Mouse (Mus musculus) small intestine, adult 2 months (tissue): ENCODE measurements at regions not wholly inside any gene's neighbourhood (a gene's known extent, or its start where the extent isn't known, plus 50 kb on each side); places are given as distances from the start of the nearest gene placed in this dataset.
"Not testable (repeated sequence)": the region's sequence is repeated elsewhere in the genome, so short reads cannot be mapped to it uniquely, and the experiment has no call there.

Source experiments
- CTCF ChIP-seq: fragments of 200-500 bp; IDR thresholded peaks from 2 replicates; pipeline ENCODE4 v1.5.1; 2012; ENCODE audit warnings: low read depth, mild to moderate bottlenecking, control low read depth, inconsistent platforms, low read length, moderate library complexity, mixed read lengths; ENCODE audit not compliant: insufficient replicate concordance, insufficient read length; ENCODE audit errors: extremely low read depth
- POLR2A ChIP-seq: fragments of 200-500 bp; IDR thresholded peaks from 2 replicates; pipeline ENCODE4 v1.6.1; 2012; ENCODE audit warnings: low read depth, mild to moderate bottlenecking, control low read depth, inconsistent platforms, low read length, moderate library complexity

DNA sequence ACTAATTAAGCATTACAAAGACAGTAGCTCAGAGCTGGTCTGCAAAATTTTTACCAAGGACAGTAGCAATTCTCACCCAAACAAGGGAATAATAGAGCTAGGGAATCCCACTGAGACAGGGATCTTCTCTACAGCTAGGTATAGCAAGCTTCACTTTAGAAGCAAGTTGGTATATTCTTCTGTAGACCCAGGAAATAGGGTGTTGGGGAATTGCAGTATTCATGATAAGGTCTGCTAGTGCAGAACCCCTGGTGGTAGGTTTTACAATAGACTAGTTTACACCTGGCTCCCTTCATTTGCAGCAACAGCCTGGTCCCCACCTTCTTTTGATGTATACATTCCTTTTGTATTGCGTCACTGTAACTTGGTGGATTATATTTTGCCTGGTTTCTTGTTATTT, 307.4 kb upstream of the Dab2 start:
- TF ChIP-seq CTCF, POLR2A: not testable (repeated sequence)
